Mouse (Mus musculus): ENCODE results near the gene Plekha1.

Plekha1 gene

GRCm38 (mm10) chr7:130961429-130961828 lies 95.9 kb downstream of the Plekha1 start:
- Histone ChIP-seq H3K4me3 (replicated peaks; ENCODE audit: low read length) (no peak overlapping the region), H3K36me3 (ENCODE audit: insufficient read depth, low read length) (peaks cover 2% of the 10 kb centered on the region; the same call in 1 of the 2 replicates), H3K9me3 (ENCODE audit: low read length) (no peaks in the 10 kb centered on the region), H3K4me1 (replicated peaks; ENCODE audit: low read depth, low read length) (peaks cover 27% of the 10 kb centered on the region), H3K27me3 (ENCODE audit: insufficient read depth, low read length) (no peaks in the 10 kb centered on the region)
- TF ChIP-seq NANOG (IDR thresholded peaks at IDR 0.05; ENCODE audit: borderline replicate concordance, low read length) (no peak), CTCF (conservative IDR thresholded peaks at IDR 0.05; ENCODE audit: low read length) (no peak), POU5F1 (IDR thresholded peaks at IDR 0.05; ENCODE audit: borderline replicate concordance, low read length) (no peak)
